Mouse (Mus musculus) c-Kit-positive CD71-positive TER-119-negative erythroid progenitor cells, embryonic 14.5 days (primary cell): Measurements from ENCODE around the gene Ipo13.

Source experiments
- DNase-seq: peaks from one replicate; pipeline ENCODE4 v3.0.0-alpha.2; 2013; ENCODE audit warnings: low read depth

Ipo13 gene

GRCm38 (mm10) chr4:117914591-117915442 is at the start of gene Ipo13:
Gene Ipo13 (minus strand): TSS chr4:117914999.
- DNase-seq = peak; percentile 87

GRCm38 (mm10) chr4:117957492-117957891 is 42.7 kb upstream of the Ipo13 start:
- DNase-seq = no peak

DNA sequence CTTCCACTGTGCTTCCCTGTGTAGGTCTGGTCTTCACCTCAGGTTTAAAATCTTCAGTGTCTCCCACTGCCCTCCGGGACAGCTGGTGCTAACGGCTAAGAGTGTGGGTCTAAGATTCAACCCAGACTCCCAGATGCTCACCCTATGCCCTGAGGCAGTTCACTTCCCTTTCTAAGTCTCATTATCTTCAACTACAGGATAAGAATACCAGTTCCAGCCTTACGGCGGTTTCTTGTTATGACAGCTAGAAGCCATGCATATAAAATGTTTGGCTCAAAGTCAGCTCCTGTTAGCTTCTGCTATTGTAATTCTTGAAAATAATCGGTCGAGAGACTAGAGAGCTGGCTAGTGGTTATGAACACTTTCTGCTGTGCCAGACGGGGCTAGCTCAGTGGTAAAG is 32.7 kb upstream of the Ipo13 start:
- no peak for DNase-seq

GRCm38 (mm10) chr4:117946639-117947305 is 32.0 kb upstream of the Ipo13 start:
- no peak for DNase-seq

DNA sequence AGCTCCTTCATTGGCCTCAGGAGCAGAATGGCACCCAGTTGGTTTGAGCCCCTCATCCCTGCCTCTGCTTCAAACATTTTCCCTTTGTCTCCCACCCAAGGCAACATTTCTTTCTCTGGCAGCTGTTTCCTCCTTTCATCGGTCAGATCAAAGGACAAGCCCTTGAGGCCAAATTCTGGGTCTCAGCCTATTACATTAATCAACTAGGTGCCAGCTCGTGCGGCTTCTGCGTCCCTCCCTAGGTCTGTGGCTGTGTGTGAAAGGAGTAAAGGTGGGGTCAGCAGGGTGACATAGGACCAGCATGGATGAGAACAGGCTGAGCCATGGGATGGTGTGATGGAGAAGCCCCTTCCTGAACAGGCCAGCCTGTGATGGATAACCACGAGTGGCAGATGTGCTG is 28.5 kb upstream of the Ipo13 start:
- DNase-seq = no peak

DNA sequence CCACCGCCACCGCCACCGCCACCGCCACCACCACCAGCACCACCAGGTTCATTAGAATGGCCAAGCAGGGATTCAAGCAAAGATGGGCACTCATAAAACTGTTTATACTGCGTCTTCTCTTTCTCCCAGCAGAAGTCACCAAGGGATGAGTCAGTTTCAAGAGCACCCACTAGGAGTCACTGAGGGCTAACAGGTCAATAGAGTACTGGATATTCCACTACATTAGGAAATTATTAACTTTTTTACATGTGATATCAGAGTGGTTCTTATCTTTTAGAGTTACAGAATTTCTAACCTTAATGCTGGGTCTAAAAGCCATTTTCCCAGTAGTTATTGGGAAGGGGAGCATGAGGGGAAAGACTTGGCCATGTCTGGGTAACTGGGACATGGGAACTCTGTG is 22.2 kb upstream of the Ipo13 start:
- DNase-seq = no peak

- DNase-seq = no peak
Observed at GRCm38 (mm10) chr4:117934081-117934480, 19.3 kb upstream of the Ipo13 start.

DNA sequence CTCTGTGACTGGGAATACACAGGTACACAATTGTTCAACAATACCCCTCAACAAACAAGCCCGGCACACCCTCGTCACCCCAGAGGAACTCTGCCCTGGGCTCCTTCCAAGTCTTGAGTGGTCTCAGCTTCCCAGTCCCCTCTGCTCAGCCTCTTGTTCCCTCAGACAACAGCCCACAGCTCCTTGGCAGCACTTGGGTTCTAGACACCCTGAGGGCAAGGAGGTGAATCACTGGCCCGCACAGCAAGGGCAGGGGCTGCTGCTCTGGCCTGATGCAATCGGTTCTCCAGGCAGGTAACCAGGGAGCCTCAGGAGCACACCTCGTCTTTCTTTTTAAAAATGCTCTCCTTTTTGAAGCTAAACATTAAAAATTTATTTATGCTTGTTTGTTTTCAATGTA is 18.4 kb upstream of the Ipo13 start:
- no peak for DNase-seq

- no peak for DNase-seq
Observed at GRCm38 (mm10) chr4:117929391-117929881, 14.6 kb upstream of the Ipo13 start, which contains the start of gene Artn. Gene Artn (minus strand): TSS chr4:117929763.

GRCm38 (mm10) chr4:117928699-117929241 is 14.0 kb upstream of the Ipo13 start:
- DNase-seq = peak; percentile 83

- DNase-seq = peak; percentile 34
Observed at GRCm38 (mm10) chr4:117928234-117928633, 13.4 kb upstream of the Ipo13 start.

DNA sequence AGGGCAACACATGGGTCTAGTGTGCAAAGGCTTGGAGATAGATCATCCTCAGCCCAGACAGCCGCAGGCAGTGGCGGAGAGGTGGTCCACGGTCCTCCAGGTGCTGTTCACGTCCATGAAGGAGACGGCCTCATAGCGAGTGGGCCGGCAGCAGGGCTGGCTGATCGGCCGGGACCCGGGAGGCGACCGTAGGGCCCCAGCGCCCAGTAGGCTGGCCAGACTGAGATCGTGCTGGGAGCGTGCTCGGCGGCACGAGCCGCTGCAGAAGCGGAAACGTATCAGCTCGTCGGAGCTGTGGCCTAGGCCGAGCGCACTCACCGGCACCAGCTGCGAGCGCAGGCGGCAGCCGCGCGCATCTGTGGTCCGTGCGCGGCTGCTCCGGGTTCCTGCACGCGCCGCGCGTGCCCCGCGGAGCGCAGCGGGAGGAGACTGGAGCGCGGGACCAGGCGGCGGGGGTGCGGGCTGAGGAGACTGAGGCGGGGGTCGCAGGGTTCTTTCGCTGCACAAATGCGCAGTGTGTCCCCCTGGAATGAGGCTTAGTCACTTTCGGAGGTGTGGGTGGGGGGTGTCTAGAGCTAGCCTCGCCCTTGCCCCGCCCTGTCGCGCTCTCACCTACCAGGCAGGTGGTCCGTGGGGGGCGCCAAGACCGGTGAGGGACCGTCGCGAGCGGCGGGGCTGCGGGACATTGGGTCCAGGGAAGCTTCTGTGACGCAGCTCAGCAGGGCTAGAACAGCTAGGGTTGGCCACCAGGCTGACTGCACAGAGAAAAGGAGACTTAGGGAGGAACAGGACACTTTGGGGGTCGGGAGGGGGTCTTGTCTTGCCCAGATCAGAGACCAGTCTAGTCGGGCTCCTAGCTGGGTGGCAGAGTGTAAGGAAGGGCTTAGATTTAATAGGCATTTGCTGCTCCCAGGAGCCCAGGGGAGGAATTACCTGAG is 12.0 kb upstream of the Ipo13 start:
- DNase-seq = no peak

- no peak for DNase-seq
Observed at GRCm38 (mm10) chr4:117924916-117925315, 10.1 kb upstream of the Ipo13 start.

DNA sequence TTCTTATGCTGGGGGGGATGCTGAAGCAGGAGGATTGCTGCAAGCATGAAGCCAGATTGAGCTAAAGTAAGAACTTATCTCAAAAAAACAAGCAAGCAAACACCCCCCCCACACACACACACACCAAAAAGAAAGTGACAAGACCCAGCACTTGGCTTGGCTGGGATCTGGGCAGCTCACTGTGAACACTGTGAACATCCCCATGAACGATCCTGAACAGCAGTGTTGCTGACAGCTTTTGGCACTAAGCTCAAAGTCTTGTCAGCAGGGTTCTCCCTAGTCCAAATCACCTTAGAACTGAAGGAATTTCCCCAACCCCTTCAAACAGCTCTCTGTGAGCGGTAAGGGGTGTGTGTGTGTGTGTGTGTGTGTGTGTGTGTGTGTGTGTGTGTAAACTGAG is 8.7 kb upstream of the Ipo13 start:
- no peak for DNase-seq

GRCm38 (mm10) chr4:117921358-117921757 is 6.6 kb upstream of the Ipo13 start:
- DNase-seq = no peak

DNA sequence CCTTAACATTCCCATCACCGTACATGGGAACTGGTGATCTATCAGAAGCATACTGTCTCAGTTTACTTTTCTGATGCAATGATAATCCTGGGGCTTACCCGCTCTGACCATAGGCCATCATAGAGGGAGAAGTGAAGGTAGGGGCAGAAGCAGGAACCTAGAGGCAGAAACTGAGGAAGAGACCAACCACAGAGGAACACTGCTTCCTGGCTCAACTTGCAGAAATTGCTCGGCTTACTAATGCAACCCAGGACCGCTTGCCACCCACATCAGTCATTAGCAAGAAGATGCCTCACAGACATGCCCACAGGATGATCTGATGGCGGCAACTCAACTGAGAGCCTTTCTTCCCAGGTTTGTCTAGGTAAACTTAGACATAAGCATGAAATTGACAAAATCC is 4.0 kb upstream of the Ipo13 start:
- no peak for DNase-seq

DNA sequence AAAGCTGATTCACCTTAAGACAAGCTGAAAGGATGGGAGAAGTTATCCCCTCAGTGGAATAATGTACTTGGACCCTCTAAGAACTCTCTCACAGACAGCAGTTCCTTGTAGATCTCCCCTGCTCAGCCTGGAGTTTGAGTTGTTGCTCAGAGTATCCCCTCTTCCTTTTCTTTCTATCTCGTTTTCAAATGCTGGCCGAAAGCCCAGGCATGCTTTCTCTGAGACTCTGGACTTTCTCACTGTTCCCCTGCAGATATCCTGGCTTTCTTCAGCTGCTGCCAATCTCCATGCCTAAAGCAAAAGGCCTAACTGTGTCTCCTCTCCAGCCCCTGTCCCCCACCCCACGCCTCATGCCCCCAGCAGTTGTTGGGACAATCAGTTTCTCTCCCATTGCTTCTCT is 3.5 kb upstream of the Ipo13 start:
- no peak for DNase-seq

DNA sequence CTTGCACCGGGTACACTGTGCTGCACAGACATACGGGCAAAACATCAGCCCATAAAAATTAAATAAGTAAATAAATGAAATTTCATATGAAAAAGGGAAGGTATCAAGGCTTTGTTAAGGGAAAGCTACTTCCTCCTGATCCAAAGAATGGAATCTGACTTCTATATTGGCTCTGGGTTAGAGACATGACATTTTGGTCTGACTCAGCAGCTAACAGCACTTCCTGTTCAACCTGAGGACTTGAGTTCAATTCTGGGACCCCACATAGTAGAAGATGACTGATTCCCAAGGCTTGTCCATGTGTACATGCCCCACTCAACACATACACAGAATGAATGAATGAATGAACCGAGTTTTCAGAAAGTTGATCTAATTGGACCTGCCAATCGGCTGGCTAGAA is 3.0 kb upstream of the Ipo13 start:
- no peak for DNase-seq

DNA sequence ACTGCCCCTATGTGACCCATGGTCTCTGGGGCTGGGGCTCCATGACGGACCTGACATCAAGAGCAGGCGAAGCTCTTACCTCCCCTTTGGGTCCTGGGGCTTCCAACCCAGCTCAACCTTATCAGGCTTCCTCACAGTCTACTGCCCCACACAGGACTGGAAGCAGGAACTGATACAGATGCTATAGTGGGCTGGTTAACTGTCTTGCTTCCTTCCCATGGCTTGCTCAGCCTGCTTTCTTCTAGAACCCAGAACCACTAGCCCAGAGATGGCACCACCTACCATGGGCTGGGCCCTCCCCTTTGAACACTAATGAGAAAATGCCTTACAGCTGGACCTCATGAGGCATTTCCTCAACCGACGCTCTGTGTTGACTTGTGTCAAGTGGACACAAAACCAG is 2.6 kb upstream of the Ipo13 start:
- no peak for DNase-seq

- DNase-seq = no peak
Observed at GRCm38 (mm10) chr4:117916386-117916785, 1.6 kb upstream of the Ipo13 start.

GRCm38 (mm10) chr4:117915489-117916105 is 798 bp upstream of the Ipo13 start:
- peak; percentile 30 for DNase-seq
